Mouse (Mus musculus) left cerebral cortex, adult 8-10 months (tissue): ENCODE results near the gene Ehbp1. TPM values are rescaled to one million over a fixed set of nuclear protein-coding genes. Genes with fewer than 3 reads are reported as not detected.

ENCODE experiments used
- DNase-seq, 2 experiments: peaks; one replicate each; pipeline ENCODE4 v3.0.0; 2022; ENCODE audit warnings: low spot score in 2 of 2
- total RNA-seq, 4 experiments: library from RNA; stranded (reverse); gene quantifications; 2 replicates each; pipeline ENCODE4 v1.2.4; 2022

Gene Ehbp1
- total RNA-seq, 4 experiments from 2014 or later: 49.0 to 58.4 (median 53.7) TPM

DNA sequence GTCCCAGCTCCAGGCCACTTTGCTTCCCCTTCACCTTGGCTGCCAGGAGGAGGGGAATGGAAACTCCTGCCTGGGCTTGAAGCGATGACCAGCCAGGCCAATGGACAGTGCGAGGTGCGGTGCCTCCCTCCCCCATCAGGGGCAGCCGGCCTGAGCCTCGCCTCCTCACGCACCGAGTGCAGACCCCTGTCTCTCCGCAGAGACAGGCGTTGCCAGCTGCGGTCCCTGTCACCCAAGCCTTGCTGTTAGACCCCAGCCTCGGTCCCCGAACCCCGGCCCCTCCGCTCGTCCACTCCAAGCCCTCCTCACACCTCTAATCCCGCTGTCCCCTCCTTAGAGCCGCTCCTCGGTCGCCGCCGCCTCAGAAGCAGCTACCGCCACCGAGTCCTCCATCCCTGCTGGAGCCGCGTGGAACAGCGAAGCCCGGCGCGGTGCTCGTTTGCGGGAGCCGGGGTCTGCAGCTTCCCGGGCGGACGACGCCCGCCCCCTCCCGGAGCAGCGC lies 55.7 kb downstream of the Ehbp1 start:
- DNase-seq: peak; percentile 24 to 28

- DNase-seq: no peak
Measured at GRCm38 (mm10) chr11:22276656-22277055, 65.4 kb downstream of the Ehbp1 start.

DNA sequence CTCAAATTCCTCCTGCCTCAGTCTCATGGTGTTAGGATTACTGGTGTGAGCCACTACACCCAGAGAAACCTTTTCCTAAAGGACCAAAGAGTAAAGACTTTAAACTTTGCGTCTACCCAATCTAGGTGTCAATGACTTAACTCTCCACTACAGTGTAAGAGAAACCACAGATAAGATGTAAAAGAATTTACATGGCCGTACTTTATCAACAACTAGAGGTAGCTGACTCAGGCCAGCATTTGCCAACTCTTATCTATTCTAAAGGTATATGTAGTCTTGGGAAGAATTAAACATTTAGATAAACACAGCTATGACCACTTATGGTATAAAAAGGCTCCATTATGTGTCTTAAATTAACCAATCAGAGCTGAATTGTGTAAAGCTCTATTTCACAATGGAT lies 67.9 kb downstream of the Ehbp1 start:
- no peak for DNase-seq

- no peak for DNase-seq
Measured at GRCm38 (mm10) chr11:22273378-22273777, 68.7 kb downstream of the Ehbp1 start.

- DNase-seq: no peak
Measured at GRCm38 (mm10) chr11:22271889-22272288, 70.2 kb downstream of the Ehbp1 start.

GRCm38 (mm10) chr11:22269643-22270042 lies 72.4 kb downstream of the Ehbp1 start:
- no peak for DNase-seq

DNA sequence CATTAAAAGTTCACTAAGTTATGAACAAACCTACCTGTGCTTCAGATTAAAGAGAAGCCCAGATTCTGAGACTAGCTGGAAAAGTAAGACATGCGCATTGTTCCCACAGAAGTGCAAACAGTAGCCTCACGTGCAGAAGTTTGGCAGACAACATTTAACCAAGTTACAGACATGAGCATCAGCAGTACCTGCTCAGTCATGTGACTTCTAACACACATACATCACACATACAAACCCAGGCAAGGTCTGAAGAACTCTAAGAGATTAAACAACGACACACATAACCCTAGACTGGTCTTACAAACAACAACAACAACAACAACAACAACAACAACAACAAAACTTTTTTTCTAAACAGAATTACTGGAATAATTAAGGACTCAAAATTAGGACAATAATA lies 72.9 kb downstream of the Ehbp1 start:
- DNase-seq: no peak

- DNase-seq: no peak
Measured at GRCm38 (mm10) chr11:22267014-22267413, 75.1 kb downstream of the Ehbp1 start.

DNA sequence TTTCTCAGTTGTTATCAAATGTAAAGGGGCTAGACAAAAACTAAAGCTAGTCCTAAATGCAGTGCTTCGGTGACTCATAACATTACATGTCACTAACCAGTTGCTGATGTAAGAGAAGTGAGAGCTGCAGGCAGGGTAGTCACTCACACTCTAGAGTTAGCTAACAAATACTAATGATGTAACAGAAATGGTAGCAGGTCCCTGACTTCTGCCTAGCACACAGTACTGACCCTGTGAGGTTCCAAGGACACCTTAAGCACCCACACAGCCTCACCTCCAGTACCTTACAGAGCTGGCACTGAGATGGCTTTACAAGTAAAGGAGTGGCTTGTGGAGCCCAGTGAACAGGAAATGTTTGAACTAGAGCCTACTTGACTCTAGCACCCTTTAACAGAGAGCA lies 86.7 kb downstream of the Ehbp1 start:
- DNase-seq: no peak

DNA sequence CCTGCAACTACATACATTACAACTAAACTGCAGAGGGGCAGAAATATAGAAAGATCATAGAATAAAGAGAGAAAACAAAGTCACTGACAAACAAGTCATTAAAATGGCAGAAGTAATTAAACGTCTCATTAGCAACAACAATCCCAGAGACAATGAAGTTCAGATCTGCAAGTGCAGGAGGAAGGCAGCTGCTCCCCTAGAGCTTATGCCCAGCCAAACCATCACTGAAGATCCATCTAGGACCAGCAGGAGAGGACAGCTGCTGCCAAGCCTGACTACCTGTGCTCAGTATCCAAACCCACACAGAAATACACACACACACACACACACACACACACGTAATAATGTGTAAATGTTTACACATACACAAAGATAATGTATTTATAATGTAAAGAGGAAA lies 92.7 kb downstream of the Ehbp1 start:
- no peak for DNase-seq

- no peak for DNase-seq
Measured at GRCm38 (mm10) chr11:22247736-22248135, 94.4 kb downstream of the Ehbp1 start.

DNA sequence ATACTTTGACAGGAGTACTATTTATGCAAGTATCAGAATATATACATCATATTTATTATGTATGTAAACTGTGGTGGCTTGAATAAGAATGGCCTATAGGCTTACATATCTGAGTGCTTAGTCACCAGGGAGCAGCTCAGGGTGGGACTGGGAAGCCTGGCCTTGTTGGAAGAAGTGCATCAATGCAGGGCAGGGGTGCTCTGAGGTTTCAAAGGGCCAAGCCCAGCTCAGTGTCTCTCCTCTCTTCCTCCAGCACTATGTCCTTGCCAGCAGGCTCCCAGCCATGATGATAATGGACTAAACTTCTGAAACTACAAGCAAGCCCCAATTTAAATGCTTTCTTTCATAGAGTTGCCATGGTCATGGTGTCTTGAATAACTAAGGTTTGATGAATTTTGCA lies 95.0 kb downstream of the Ehbp1 start:
- DNase-seq: no peak

GRCm38 (mm10) chr11:22235558-22235957 lies 106.5 kb downstream of the Ehbp1 start:
- DNase-seq: no peak

GRCm38 (mm10) chr11:22234739-22235138 lies 107.4 kb downstream of the Ehbp1 start:
- no peak for DNase-seq

GRCm38 (mm10) chr11:22230906-22231305 lies 111.2 kb downstream of the Ehbp1 start:
- DNase-seq: no peak

DNA sequence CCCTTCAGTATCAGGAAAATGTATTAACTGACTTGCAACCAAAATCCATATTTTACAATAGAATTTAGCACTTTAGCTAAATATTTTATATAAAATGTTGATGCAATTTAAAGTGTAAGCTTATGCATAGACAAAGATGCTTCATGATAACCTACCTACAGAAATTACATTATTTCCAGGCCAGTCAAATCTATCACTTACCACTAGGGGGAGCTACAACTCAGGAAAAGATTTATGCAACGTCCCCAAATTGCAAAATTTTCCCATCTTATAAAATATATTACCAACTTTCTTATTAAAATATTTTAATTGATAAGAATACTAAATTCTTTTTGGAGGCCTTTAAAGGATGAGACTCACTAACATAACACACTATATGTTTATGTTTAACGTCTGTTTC lies 116.5 kb downstream of the Ehbp1 start:
- no peak for DNase-seq

DNA sequence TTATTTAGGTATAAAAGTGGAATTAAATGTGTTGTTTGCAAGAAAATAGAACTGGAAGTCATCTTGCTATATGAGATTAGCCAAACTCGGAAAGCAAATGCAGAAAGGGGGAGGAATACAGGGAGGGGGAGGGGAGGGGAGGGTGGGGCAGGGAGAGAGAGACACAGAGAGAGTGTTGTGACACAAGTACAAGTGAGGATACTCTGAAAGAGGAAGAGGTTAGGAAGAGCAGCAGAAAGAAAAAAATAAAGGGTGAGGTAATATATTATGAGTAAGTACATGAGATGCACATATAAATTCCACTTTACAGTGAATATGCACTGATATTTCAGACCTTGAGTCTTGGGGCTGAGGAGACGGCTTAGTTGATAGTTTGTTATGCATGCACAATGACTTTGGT lies 123.9 kb downstream of the Ehbp1 start:
- DNase-seq: no peak

DNA sequence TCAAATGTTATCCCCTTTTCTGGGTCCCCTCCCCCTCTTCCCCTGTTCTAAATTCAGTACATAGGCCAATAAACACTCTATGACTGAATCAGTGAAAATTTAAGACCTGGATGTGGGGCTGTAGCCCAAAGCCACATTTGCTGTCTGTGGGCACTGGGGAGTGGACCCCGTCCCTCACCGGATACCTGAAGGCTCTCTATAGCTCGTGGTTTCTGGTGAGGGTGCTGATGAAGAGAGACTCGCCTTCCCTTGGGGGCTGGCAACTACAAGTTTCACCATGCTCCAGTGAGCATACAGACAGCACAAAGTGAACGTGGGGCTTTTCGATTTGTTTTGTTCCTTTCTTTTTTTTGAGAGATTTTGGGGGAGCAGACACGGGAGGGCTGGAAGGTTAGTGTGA lies 125.2 kb downstream of the Ehbp1 start:
- DNase-seq: no peak

GRCm38 (mm10) chr11:22206611-22207010 lies 135.5 kb downstream of the Ehbp1 start:
- DNase-seq: no peak

GRCm38 (mm10) chr11:22206191-22206590 lies 135.9 kb downstream of the Ehbp1 start:
- DNase-seq: no peak

DNA sequence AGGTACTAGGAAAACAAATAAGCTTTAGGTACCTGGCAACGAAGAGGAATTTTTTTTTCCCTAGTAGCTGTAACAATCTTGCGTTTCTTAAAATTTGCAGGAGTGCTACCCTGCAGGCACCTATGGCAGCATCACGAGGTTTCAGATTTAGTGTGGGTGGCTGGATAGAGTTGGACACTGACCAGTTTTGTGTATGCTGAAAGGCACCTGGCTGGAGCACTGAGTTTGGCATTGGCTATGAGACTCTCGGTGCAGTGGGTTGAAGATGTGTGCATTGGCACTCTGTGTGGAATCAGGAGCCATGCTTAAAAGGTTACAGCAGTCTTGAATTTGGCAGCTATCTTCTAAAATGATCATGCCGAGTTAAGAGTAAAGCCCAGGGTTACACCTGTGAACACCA lies 138.7 kb downstream of the Ehbp1 start:
- no peak for DNase-seq

DNA sequence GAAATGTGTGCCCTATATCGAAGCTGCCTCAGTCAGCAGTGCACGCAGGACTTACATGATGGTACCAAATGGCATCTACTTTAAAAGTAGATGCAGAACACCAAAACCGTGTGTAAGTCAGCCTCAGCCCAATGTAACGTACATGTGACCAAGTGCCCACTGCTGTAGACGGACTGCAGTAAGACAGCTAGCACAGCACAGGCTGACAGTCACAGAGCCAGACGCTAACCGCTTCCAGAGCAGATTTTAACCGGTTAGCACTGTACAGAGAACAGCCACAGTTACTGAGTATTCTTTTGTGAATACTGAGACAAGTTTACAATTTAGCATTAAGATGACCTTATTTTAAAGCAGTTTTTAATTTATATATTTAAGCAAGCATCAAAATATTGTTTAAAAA lies 141.0 kb downstream of the Ehbp1 start:
- DNase-seq: no peak

DNA sequence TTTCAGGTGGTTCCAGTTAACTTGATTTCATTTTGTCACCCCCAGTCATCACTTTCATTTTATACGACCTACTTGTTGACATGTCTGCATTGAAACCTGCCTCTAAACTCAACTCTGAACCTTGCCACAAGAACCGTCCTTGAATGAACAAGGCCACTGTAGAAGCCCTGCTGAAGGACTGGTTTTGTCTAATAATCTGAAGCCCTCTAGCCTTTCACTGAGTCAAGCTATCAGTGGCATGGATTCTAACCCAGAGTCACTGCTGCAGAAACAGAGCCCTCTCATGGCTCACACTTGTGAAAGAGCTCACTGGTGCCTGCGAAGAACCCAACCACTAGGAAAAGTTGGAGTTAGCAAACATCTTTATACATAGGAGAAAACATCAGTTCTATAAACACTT lies 142.2 kb downstream of the Ehbp1 start:
- DNase-seq: no peak

- DNase-seq: no peak
Measured at GRCm38 (mm10) chr11:22198406-22198805, 143.7 kb downstream of the Ehbp1 start.
